Mouse (Mus musculus) heart, adult 2 months (tissue): ENCODE measurements around the gene Vps37d. TPM values are rescaled to one million over a fixed set of nuclear protein-coding genes. Genes with fewer than 3 reads are reported as not detected.

ENCODE experiments used
- DNase-seq, 2 experiments: peaks; one replicate each; pipeline ENCODE4 v3.0.0; 2021
- H3K27ac ChIP-seq: fragments of 200-600 bp; 2 replicates; pipeline ENCODE4 v1.8.1; 2022
- H3K27me3 ChIP-seq: fragments of 200-500 bp; 2 replicates; pipeline ENCODE4 v1.6.1; 2012; ENCODE audit warnings: mild to moderate bottlenecking, low read length, inconsistent platforms, mixed read lengths; ENCODE audit not compliant: control insufficient read depth, insufficient read depth
- H3K36me3 ChIP-seq: fragments of 200-500 bp; 2 replicates; pipeline ENCODE4 v1.6.1; 2012; ENCODE audit warnings: low read length, inconsistent platforms; ENCODE audit not compliant: control insufficient read depth, insufficient read depth
- H3K4me1 ChIP-seq: fragments of 200-500 bp; 2 replicates; pipeline ENCODE4 v1.6.1; 2011; ENCODE audit warnings: low read length; ENCODE audit not compliant: control insufficient read depth, insufficient read depth
- H3K4me3 ChIP-seq: fragments of 200-600 bp; 2 replicates; pipeline ENCODE4 v1.8.1; 2022
- H3K79me2 ChIP-seq: fragments of 200-500 bp; replicated peaks from 2 replicates; pipeline ENCODE4 v1.6.1; 2012; ENCODE audit warnings: mild to moderate bottlenecking, inconsistent platforms, low read length, moderate library complexity, mixed read lengths; ENCODE audit not compliant: control insufficient read depth, insufficient read depth
- H3K9ac ChIP-seq: fragments of 200-500 bp; 2 replicates; pipeline ENCODE4 v1.6.1; 2012; ENCODE audit warnings: low read depth, mild to moderate bottlenecking, control low read depth, inconsistent platforms, low read length, mixed read lengths
- CTCF ChIP-seq: fragments of 200-600 bp; IDR thresholded peaks from 2 replicates; pipeline ENCODE4 v1.8.1; 2022; ENCODE audit warnings: antibody characterized with exemption, mild to moderate bottlenecking, moderate library complexity
- EP300 ChIP-seq: fragments of 200-500 bp; IDR thresholded peaks from 2 replicates; pipeline ENCODE4 v1.6.1; 2011; ENCODE audit warnings: low read depth, low read length, control low read depth; ENCODE audit not compliant: insufficient read depth
- POLR2A ChIP-seq: fragments of 200-500 bp; IDR thresholded peaks from 2 replicates; pipeline ENCODE4 v1.6.1; 2011; ENCODE audit warnings: mild to moderate bottlenecking, low read depth, low read length, control low read depth; ENCODE audit not compliant: insufficient read depth
- WGBS: fragments of 180-500 bp; shearing (Covaris S2); methylation state at CpG from one replicate; pipeline ENCODE4 v1.1.7; 2018; 5-methylcytosine and 5-hydroxymethylcytosine counted together
- intact Hi-C: fragments of 180-260 bp; cut with DNase I; formaldehyde crosslinking; loops from one replicate; pipeline ENCODE4 v1.15.1; 2025
- polyA plus RNA-seq: library from polyadenylated mRNA; depleted of rRNA; stranded (reverse); fragments of >200 nt; gene quantifications from 2 replicates; pipeline ENCODE4 v1.2.3, GENCODE M21; 2012; rRNA removed
- total RNA-seq, 2 experiments: library from RNA; stranded (reverse); gene quantifications; 2 replicates each; pipeline ENCODE4 v1.2.3; 2021

Vps37d gene
- total and polyA plus RNA-seq, 3 experiments = 0.52 to 0.72 (median 0.57) TPM

DNA sequence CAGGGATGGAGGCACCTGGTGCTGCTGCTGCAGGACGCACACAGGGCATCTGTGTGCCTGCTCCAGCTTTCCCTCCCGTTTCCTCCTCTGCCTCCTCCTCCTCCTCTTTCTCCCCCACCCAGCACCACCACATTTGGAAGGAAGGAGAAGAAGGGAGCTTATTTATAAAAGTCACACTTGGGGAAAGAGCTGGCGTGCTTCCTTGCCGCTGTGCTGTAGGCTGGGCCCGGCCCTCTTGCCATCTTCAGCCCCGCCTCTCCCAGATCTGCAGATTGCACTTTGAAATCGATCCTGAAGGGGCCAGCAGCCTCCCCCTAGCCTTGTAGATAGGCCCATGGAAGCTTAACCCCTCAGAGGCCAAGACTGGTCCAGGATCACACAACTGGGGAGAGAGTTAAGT lies 52.2 kb downstream of the Vps37d start:
- TF ChIP-seq CTCF = no peak
- no peak for TF ChIP-seq EP300
- TF ChIP-seq POLR2A = no peak
- no peaks in the 10 kb centered on the region for H3K27me3 ChIP-seq
- no peaks in the 10 kb centered on the region for H3K36me3 ChIP-seq
- 46% methylated on average over 7 of the region's 7 CpGs for WGBS
- intact Hi-C loops = no loop called here
- H3K4me3 ChIP-seq = no peak overlapping the region
- H3K79me2 ChIP-seq = no peaks in the 10 kb centered on the region
- H3K4me1 ChIP-seq = peaks cover 8% of the 10 kb centered on the region
- DNase-seq = no peak
- no peak overlapping the region for H3K9ac ChIP-seq
- no peak overlapping the region for H3K27ac ChIP-seq

DNA sequence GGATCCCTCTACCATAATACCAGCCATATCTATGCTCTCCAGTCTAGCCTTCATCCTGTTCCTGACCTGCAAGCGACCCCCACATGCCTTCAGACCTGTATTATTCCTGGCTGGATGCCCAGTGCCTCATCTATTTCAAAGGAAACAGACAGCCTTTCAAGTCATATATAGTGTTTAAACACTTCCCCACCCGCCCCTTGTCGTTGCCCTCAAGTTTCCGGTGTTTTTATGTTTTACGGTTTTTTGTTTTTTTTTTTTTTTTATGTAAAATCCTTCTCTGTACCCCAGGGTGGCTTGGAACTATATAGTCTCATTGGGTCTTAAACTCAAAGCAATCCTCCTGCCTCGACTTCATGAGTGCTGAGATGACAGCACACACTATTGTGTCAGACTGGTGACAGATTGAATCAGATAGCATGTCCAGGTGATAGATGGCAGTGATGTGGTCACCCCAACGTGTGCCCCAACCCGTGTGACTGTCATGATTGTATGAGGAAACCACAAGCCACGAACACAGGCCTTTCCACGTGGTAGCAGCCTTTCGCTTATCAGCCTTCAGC lies 53.3 kb downstream of the Vps37d start:
- Histone ChIP-seq H3K9ac (no peak overlapping the region), H3K4me3 (no peak overlapping the region; the same call in 1 of the 2 replicates), H3K27ac (no peak overlapping the region), H3K27me3 (no peaks in the 10 kb centered on the region), H3K79me2 (no peaks in the 10 kb centered on the region), H3K4me1 (peaks cover 8% of the 10 kb centered on the region), H3K36me3 (no peaks in the 10 kb centered on the region)
- TF ChIP-seq POLR2A (no peak), CTCF (no peak), EP300 (no peak)
- intact Hi-C loops = loop anchor here (5.0 kb wide), 1 partner anchor 38 kb away; the partner anchor contains the start of genes Bud23 and Dnajc30
- DNase-seq = no peak
- 47% methylated on average over 11 of the region's 11 CpGs for WGBS

DNA sequence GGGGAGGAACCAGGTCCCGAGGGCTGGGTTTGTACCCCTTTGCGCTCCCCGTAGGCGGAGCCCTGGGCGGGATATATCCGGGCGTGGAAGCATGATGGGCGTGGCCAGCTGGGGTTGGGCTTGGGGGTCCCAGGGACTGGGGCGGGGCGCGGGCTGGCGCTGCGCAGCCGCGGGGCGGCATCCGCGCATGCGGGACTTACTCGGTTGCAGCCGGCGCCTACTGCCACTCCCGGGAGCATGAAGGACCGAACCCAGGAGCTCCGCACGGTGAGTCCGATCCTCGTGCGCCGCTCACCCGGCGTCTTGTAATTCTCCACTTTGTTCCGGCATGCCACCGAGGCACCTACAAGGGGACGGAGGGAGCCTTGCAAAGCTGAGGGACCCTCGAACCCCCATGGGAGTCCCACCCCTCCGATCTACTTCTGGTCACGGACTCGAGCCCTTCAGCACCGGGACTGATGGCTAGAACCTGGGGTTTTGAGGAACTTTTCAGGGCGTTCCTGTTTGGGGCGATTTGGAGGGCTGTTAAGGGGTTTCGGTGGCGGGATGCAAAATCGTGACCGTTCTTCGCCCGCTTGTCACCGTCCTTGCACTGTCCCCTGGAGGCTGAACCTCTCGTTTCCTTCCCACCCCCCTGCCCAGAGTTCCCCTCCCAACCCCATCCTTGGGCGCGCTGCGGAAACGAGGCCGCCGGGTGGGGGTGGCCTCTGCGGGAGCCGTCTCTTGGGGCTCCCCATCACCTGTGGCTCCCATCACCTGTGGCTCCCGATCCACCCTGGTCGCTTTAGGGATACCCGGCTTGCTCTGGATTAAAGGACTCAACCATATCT lies 54.5 kb downstream of the Vps37d start, which contains the start of gene Stx1a:
TSS of gene Stx1a (plus strand) at position 139 of the 830 bp plus-strand sequence.
- TF ChIP-seq POLR2A (peak; percentile 84), CTCF (0 out of 2 replicates have a peak, but pooled peaks have one; percentile 12), EP300 (no peak)
- Histone ChIP-seq H3K79me2 (no peaks in the 10 kb centered on the region), H3K36me3 (no peaks in the 10 kb centered on the region), H3K27ac (peak within 1 kb of the TSS; percentile 31), H3K27me3 (no peaks in the 10 kb centered on the region), H3K4me1 (peaks cover 4% of the 10 kb centered on the region), H3K4me3 (peak within 1 kb of the TSS; percentile 72), H3K9ac (peak within 1 kb of the TSS; percentile 80)
- intact Hi-C loops = loop anchor here (5.0 kb wide), 1 partner anchor 39 kb away; the partner anchor contains the start of genes Bud23 and Dnajc30
- WGBS = 2% methylated on average over 61 of the region's 61 CpGs
- DNase-seq = peak; percentile 92

Other genes starting within 250 kb of the Vps37d start
- gene Tmem270, start 171.5 kb downstream of the Vps37d start, total RNA-seq = not detected
- gene Tmem270, start 171.5 kb downstream of the Vps37d start, polyA plus RNA-seq = not detected in 2 replicates
- not detected for gene Cldn13, start 162.7 kb downstream of the Vps37d start, total RNA-seq
- gene Cldn13, start 162.7 kb downstream of the Vps37d start, polyA plus RNA-seq = 0.10 TPM in 1 of 2 replicates, not detected in the other
- gene Mettl27, start 145.9 kb downstream of the Vps37d start, total RNA-seq = 1 to 10 TPM; 4.1 to 6.7 TPM
- 2.8 TPM in 2 replicates for gene Mettl27, start 145.9 kb downstream of the Vps37d start, polyA plus RNA-seq
- not detected for gene Cldn4, start 131.3 kb downstream of the Vps37d start, total RNA-seq
- 0.68 TPM in 1 of 2 replicates, not detected in the other for gene Cldn4, start 131.3 kb downstream of the Vps37d start, polyA plus RNA-seq
- under 1 TPM in 1 of 2 experiments, not detected in 1; 0.26 TPM for gene Cldn3, start 92.1 kb downstream of the Vps37d start, total RNA-seq
- 0.12 and 6.8 TPM in 2 replicates for gene Cldn3, start 92.1 kb downstream of the Vps37d start, polyA plus RNA-seq
- 10 to 100 TPM; 56.9 to 64.5 TPM for gene Abhd11, start 69.1 kb downstream of the Vps37d start, total RNA-seq
- gene Abhd11, start 69.1 kb downstream of the Vps37d start, polyA plus RNA-seq = 90.2 and 110 TPM in 2 replicates
- 1 to 10 TPM; 1.4 to 1.5 TPM for gene Stx1a, start 54.8 kb downstream of the Vps37d start, total RNA-seq
- gene Stx1a, start 54.8 kb downstream of the Vps37d start, polyA plus RNA-seq = 4.7 and 5.1 TPM in 2 replicates
- gene Dnajc30, start 14.1 kb downstream of the Vps37d start, total RNA-seq = 10 to 100 TPM; 38.4 to 46.1 TPM
- 34.7 and 35.7 TPM in 2 replicates for gene Dnajc30, start 14.1 kb downstream of the Vps37d start, polyA plus RNA-seq
- 10 to 100 TPM; 20.5 to 21.1 TPM for gene Bud23, start 13.3 kb downstream of the Vps37d start, total RNA-seq
- gene Bud23, start 13.3 kb downstream of the Vps37d start, polyA plus RNA-seq = 26.2 and 29.8 TPM in 2 replicates
- gene Mlxipl, start 11.6 kb upstream of the Vps37d start, total RNA-seq = 10 to 100 TPM; 24.2 to 25.9 TPM
- gene Mlxipl, start 11.6 kb upstream of the Vps37d start, polyA plus RNA-seq = 47.1 and 49.0 TPM in 2 replicates
- 10 to 100 TPM in 1 of 2 experiments, 1 to 10 TPM in 1; 9.9 to 10.6 TPM for gene Tbl2, start 71.4 kb upstream of the Vps37d start, total RNA-seq
- gene Tbl2, start 71.4 kb upstream of the Vps37d start, polyA plus RNA-seq = 5.8 and 8.8 TPM in 2 replicates
- 10 to 100 TPM; 40.3 to 44.1 TPM for gene Bcl7b, start 90.0 kb upstream of the Vps37d start, total RNA-seq
- gene Bcl7b, start 90.0 kb upstream of the Vps37d start, polyA plus RNA-seq = 37.5 and 37.6 TPM in 2 replicates
- gene Baz1b, start 109.0 kb upstream of the Vps37d start, total RNA-seq = 10 to 100 TPM; 42.3 to 46.1 TPM
- gene Baz1b, start 109.0 kb upstream of the Vps37d start, polyA plus RNA-seq = 13.9 and 20.8 TPM in 2 replicates
- gene Fzd9, start 173.0 kb upstream of the Vps37d start, total RNA-seq = 1 to 10 TPM in 1 of 2 experiments, under 1 TPM in 1; 0.78 to 1.3 TPM
- 1.8 TPM in 2 replicates for gene Fzd9, start 173.0 kb upstream of the Vps37d start, polyA plus RNA-seq